Mouse (Mus musculus) right cerebral cortex, adult 2 months (tissue): Measurements from ENCODE around the gene Rab34.
"Not testable (repeated sequence)": the region's sequence is repeated elsewhere in the genome, so short reads cannot be mapped to it uniquely, and the experiment has no call there.

Experiments
- DNase-seq, 2 experiments: peaks; one replicate each; pipeline ENCODE4 v3.0.0; 2021 to 2022; ENCODE audit warnings: low spot score in 2 of 2

Rab34 gene

GRCm38 (mm10) chr11:78180081-78180761 lies 8.0 kb upstream of the Rab34 start:
- no peak for DNase-seq

DNA sequence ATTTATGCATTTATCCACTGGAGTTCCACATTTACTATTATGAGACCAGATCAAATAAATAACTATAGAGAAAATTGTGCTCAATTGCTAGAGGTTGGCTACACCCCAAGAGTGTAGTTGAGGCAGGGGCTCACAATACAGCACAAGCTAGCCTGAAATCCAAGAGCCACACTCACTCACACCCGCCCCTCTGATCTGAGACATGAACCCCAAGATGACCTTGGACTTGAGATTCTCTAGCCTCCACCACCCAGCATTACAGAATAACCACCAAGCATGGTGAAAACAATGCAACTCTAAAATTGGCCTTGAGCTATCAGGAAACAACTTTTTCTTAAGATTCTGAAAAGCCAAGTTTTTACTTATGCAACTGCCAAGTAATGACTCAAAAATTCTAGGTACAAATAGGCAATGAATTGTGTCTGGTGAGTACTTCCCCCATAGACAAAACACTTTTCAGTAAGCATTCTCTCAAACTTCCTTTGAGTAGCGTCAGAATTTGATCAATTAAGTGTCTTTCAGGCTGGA lies 6.3 kb upstream of the Rab34 start:
- no peak for DNase-seq

- no peak for DNase-seq
Observed at GRCm38 (mm10) chr11:78182450-78182849, 5.8 kb upstream of the Rab34 start.

DNA sequence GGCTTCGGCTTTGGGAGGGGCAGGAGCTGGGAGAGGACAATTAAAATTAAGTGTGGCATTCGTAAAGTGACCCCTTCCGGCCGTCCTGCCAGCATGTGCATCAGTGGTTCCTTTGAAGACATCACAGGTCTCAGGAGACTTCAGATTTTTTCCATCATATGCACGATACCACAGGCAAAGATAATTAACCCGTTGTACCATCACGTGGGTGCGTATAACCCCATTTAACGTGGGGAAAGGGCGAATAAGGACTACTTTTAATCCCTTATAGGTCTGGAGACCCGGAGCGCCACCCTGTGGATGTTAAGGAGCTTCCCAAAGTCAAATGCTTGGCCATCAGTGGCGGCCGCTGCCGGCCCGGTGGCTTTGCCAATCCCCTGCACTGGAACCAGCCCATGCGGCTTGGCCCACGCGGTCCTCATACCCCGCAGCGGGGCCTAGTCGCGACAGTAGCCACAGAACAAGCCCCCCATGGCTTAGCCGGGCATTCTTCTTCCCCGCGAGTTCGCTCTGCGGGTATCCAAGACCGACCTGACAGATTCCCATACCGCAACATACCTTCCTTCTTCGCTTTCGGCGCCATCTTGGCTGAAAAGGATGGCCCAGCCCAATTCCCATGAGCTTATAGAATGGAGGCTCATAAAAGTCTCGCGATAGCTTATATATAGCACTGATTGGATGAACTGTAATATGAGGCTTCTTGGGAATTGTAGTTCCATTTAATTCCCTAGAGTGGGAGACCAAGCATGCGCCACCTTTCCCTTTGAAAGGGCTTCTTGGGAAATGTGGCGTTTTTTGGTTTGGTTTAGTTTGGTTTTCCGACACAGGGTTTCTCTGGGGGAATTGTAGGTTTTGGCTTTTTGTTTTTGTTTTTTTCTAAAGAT lies 5.0 kb upstream of the Rab34 start, which contains the start of gene Rpl23a:
Gene Rpl23a (minus strand): TSS at position 624 of the 884 bp plus-strand sequence.
- peak; percentile 88 to 93 for DNase-seq

- no peak for DNase-seq
Observed at GRCm38 (mm10) chr11:78183884-78184514, 4.2 kb upstream of the Rab34 start.

DNA sequence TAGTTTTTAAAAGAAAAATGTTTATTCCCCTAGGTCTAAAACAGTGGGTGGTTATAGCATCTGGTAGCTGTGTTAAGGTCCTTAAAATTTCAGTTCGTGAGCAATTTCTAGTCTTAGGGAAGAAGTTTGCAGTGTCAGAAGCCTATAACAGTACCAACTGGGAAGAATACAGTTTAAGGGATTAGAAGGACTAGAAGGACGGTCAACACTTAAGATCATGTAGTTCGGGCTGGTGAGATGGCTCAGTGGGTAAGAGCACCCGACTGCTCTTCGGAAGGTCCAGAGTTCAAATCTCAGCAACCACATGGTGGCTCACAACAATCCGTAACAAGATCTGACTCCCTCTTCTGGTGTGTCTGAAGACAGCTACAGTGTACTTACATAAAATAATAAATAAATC lies 3.5 kb upstream of the Rab34 start:
- not testable (repeated sequence) for DNase-seq

GRCm38 (mm10) chr11:78189234-78190040 lies 1.2 kb downstream of the Rab34 start:
- peak; percentile 70 to 72 for DNase-seq

- no peak for DNase-seq
Observed at GRCm38 (mm10) chr11:78190041-78190440, 1.8 kb downstream of the Rab34 start.

- DNase-seq, result no peak
Observed at GRCm38 (mm10) chr11:78193113-78193512, 4.9 kb downstream of the Rab34 start, which contains the start of gene Proca1. Gene Proca1, plus strand, starts transcription at chr11:78193392.

GRCm38 (mm10) chr11:78194411-78195100 lies 6.3 kb downstream of the Rab34 start:
- no peak for DNase-seq

DNA sequence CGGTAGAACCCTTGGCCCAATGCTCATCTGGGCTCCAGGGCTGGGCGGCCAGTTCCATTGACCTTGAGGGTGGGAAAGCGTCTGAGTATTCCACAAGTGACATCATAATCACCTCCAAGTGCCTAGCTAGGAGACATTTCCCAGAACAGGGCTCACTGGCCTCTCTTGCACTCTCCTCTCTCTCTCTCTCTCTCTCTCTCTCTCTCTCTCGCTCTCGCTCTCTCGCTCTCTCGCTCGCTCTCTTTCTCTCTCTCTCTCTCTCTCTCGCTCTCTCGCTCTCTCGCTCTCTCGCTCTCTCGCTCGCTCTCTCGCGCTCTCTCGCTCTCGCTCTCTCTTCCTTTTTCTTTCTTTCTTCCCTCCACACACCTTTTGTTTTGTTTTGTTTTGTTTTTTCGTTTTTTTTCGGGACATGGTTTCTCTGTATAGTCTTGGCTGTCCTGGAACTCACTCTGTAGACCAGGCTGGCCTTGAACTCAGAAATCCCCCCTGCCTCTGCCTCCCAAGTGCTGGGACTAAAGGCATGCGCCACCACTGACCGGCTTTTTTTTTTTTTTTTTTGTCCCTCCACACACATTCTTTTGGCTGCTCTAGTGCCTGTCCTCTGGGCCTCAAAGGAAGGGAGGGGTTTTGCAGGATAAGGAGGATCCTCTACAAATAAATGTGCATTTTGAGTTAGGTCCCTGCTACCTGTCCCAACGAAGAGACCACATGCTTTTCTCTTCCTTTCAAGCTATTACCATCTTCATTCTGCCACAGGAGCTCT lies 7.1 kb downstream of the Rab34 start:
- DNase-seq, result no peak

GRCm38 (mm10) chr11:78202372-78202771 lies 14.1 kb downstream of the Rab34 start:
- no peak for DNase-seq

DNA sequence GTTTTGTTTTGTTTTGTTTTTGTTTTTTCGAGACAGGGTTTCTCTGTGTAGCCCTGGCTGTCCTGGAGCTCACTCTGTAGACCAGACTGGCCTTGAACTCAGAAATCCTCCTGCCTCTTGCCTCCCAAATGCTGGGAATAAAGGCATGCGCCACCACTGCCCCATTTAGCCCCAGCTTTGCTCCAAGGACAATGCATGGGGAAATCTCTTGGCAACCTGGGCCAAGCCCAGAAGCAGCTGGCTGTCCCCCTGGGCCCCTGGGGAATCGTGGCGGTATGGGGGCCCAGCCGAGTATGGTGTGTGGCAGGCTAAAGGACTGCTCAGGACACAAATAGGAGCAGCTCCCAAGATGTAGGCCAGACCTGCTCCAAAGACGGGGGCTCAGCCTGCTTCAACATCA lies 16.1 kb downstream of the Rab34 start:
- no peak for DNase-seq

- no peak for DNase-seq
Observed at GRCm38 (mm10) chr11:78205361-78206206, 17.4 kb downstream of the Rab34 start.

GRCm38 (mm10) chr11:78207190-78207589 lies 19.0 kb downstream of the Rab34 start:
- no peak for DNase-seq

DNA sequence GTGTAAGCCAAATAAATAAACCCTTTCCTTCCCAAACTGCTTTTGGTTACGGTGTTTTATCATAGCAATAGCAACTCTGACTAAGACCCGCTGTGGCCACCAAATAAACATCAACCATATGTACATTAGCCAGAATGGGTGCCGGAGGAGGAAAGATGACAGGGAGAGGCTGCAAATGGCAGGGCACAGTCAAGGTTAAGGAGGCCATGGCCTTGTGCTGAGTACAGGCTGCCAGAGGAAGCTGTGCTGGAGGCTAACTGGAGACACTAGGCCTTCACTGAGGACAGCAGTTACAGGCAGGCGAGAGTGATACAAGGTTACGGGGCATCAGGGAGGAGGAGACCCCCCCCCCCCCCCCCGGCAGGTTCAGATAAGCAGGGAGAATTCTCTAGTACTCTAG lies 21.7 kb downstream of the Rab34 start:
- no peak for DNase-seq

- no peak for DNase-seq
Observed at GRCm38 (mm10) chr11:78210615-78211014, 22.4 kb downstream of the Rab34 start.

- no peak for DNase-seq
Observed at GRCm38 (mm10) chr11:78211513-78211912, 23.3 kb downstream of the Rab34 start.
